Mouse (Mus musculus): ENCODE data around the gene H2-M3.
A peak's percentile ranks its signal among the peaks of the same experiment; 100 is the strongest.
"Not testable (repeated sequence)": the region's sequence is repeated elsewhere in the genome, so short reads cannot be mapped to it uniquely, and the experiment has no call there.

H2-M3 gene

DNA sequence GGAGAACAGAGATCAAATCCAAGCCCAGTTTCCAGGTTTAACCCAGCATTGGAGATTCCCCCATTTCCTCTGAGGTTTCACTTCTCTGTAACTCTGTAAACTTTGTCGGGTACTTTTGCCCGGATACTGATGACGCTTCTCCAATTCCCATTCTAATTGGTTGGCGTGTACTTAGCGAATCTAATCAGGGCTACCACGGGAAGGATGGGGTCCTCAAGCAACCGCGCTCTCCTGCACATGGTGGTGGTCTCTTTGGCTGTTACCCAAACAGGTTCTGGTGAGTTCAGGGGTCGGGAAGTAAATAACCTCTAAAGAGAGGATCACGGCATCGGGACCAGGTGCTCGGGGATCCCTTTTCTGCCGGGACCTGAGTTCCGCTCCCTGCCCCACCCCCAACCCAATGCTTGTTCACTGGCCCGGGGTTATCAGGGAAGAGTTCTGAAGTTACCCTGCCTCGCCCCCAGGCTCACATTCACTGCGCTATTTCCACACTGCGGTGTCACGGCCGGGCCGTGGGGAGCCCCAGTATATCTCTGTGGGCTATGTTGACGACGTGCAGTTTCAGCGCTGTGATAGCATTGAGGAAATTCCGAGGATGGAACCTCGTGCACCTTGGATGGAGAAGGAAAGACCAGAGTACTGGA lies at the start of gene H2-M3:
TSS of gene H2-M3 (plus strand) at position 163 of the 644 bp plus-strand sequence.
- DNase-seq (ENCODE audit: low spot score in 2 of 2): peak; percentile 72 to 97

DNA sequence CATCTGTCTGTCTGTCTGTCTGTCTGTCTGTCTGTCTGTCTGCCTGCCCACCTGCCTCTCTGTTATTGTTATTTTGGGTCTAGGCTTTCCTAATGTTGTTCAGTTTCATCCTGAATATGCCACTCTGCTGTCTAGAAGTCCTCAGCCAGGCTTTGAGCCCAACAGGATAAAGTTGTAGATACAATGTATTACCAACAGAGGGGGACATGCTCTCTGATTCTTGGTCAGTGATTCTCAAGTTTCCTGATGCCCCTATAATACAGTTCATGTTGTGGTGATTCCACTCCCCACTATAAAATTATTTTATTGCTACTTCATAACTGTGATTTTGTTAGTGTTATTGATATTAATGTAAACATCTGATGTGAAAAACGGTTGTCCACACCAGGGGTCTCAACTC lies 48.1 kb upstream of the H2-M3 start:
- no peak for DNase-seq (ENCODE audit: low spot score in 2 of 2)

DNA sequence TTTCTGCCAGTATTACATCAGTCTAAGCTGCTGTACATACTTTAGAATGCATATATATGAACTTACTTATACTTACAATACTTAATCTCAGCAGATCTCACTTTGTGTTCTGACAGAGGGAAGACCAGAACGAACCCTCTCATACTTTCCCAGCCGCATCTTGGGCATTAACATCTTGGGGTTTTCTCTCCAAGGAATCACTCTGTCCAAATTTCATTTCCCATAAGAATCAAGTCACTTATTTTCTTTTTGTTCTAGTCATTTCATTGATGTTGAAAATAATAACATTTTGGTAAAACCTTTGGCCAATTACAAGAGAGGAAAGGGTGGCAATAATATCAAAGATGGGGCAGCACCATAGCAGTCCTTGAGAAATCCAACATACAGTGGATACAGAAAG lies 32.8 kb upstream of the H2-M3 start, which contains the start of gene Olfr97:
TSS of gene Olfr97 (minus strand) at position 101 of the 400 bp plus-strand sequence.
- DNase-seq (ENCODE audit: low spot score in 2 of 2): not testable (repeated sequence)

DNA sequence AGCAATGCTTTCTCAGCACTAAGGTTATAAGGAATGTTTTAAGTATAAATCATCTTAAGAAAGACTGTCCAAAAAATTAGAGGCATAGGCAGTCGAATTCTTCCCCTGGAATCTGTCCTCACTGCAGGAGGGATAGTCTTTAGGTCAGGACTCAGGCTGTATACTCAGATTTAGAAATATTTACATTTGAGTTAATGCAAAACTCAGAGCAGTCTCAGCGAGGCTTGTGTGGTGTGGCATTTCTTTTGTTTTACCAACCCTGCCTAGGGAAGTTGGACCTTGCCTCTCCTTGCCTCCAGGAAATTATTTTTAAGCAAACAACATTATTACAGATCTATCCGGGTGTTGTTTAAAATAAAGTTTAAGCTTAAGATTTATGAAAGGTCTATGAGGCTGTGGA lies 27.8 kb upstream of the H2-M3 start:
- DNase-seq (ENCODE audit: low spot score in 2 of 2): no peak

DNA sequence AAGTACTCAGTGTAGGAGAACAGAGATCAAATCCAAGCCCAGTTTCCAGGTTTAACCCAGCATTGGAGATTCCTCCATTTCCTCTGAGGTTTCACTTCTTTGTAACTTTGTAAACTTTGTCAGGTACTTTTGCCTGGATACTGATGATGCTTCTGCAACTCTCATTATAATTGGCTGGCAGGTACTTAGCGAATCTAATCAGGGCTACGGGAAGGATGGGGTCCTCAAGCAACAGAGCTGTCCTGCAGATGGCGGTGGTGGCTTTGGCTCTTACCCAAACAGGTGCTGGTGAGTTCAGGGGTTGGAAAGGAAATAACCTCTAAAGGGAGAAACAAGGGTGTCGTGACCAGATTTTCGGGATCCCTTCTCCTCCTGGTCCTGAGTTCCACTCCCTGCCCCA lies 23.3 kb upstream of the H2-M3 start:
- DNase-seq (ENCODE audit: low spot score in 2 of 2): peak in 1 of 2 experiments; percentile 60

DNA sequence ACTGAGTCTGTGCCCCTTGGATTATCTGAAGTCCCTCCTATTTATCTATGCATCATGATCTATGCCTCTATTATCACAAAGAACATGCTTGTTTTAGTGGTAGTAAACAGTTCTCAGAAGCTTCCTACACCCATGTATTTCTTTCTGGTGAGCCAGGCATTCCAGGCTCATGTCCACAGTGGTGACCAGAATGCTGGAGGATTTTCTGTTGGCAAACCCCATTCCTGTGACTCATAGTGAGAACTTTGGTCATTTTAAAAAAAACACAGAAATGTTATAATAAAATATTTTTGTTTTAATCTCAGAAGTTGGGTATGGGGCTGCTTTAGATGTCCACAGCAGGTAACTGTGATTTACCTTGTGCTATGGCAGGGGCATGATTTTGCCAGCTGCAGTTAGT lies 20.6 kb upstream of the H2-M3 start:
- DNase-seq (ENCODE audit: low spot score in 2 of 2): no peak

DNA sequence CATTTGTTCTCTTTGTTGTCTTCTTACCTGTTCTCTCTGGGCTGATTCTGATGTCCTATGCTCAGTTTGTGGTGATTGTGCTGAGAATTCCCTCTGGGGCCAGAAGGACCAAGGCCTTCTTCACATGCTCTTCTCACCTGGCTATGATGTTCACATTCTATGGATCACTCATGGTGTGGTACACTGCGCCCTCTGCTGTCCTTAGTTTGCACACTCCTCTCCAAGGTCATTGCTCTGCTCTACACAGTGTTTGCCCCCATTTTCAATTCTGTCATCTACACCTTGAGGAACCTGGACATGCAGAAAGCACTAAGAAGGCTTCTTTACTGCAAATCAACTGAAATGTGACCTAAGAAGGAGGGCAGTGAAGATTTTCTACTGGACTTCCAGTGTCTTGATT lies 19.5 kb upstream of the H2-M3 start:
- DNase-seq (ENCODE audit: low spot score in 2 of 2): peak in 1 of 2 experiments; percentile 15

DNA sequence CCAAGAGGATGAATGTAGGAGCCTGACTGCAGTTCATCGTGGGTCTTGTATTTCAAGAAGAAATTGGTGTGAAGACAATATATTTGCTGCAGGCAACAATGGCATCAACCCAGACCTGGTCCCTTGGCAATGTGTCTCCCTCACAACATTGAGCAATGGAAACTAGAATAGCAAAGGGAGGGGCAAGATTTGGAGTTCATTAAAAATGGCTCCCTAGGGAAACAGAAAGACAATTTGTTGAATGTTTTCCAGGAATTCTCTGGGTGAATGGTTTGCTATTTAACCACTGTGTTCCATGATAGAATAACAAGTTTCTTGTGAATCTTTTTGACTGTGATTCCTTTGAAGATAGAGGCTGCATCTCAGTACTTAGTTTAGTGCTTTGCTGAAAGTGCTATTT lies 6.4 kb upstream of the H2-M3 start, which contains the start of gene Olfr98:
TSS of gene Olfr98 (minus strand) at position 124 of the 400 bp plus-strand sequence.
- no peak for DNase-seq (ENCODE audit: low spot score in 2 of 2)

DNA sequence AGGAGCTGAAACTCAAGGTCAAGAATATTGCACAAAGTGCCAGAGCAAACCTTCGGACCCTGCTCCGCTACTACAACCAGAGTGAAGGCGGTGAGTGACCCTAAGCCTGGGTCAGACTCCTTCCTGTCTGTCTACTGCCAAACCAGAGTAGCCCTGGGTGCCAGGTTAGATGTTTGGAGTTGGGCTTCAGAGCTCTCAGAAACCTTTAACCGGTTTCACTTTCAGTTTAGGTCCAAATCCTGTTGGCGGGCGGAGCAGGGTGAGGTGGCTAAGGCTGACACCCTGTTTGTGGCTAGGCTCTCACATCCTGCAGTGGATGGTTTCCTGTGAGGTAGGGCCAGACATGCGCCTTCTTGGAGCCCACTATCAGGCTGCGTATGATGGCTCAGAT lies 677 bp downstream of the H2-M3 start:
- DNase-seq (ENCODE audit: low spot score in 2 of 2): peak in 1 of 2 experiments; percentile 15

DNA sequence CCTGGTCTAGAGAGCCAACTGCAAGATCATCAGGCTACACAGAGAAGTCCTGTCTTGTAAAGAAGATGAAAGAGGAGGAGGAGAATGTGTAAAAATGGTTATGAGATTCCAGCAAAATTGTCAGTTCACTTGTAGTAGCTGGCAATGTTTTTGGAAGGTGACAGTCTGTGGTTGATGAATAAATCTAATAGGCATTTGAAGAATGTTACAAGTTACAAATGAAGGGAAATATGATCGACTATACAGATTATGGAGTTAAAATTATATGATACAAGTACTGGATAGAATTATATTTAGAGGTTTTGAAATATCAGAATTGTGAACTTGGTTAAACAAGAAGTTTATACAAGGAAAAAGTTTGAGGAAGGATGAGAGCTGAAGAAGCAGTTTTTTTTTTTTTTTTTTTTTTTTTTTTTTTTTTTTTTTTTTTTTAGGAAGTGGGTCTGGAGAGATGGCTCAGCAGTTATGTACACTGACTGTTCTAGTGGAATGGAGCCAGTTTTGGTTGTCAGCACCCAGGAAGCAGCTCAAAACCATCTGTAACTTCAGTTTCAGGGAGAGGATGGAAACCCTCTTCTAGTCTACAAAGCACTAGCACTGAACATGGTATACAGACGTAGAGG lies 5.7 kb downstream of the H2-M3 start:
- no peak for DNase-seq (ENCODE audit: low spot score in 2 of 2)

DNA sequence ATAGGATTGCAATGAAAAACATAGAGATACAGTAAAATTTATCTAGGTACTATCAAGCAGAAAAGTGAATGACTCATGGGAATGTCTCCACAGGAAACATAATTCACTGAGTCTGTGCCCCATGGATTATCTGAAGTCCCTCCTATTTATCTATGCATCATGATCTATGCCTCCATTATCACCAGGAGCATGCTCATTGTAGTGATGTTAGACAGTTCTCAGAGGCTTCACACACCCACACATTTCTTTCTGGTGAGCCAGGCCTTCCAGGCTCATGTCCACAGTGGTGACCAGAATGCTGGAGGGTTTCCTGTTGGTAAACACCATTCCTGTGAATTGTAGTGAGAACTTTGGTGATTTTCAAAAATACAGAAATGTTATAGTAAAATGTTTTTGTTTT lies 6.6 kb downstream of the H2-M3 start:
- no peak for DNase-seq (ENCODE audit: low spot score in 2 of 2)

DNA sequence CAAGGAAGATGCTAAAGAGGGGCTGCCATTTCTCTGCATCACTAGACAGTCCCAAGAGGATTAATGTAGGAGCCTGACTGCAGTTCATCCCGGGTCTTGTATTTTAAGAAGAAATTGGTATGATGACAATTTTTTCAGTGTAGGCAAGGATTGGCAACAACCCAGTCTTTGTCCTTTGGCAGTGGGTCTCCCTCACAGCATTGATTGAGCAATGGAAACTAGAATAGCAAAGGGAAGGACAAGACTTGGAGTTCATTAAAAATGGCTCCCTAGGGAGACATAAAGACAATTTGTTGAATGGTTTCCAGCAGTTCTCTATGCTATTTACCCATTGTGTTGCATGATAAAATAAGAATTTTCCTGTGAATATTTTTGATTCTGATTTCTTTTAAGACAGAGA lies 10.3 kb downstream of the H2-M3 start:
- DNase-seq (ENCODE audit: low spot score in 2 of 2): no peak

DNA sequence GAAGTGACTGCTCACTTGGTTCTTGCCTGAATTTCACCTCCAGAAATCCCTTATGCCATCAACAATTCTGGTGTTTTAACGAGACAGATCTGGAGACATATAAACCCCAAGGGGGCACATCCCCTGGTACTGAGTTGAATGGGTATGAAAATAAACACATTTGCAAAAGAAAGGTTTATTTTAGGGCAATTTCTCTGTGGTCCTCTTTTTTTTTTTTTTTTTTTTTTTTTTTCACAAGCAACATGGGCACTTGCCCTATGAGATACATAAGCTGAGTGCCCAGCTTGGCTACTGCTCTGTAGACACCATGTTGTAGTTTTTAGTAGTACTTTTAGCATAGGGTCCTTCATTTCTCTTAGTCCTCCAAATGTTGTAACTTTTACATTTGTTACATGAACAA lies 13.3 kb downstream of the H2-M3 start, which contains the start of gene Olfr99:
TSS of gene Olfr99 (minus strand) at position 101 of the 400 bp plus-strand sequence.
- DNase-seq (ENCODE audit: low spot score in 2 of 2): no peak

DNA sequence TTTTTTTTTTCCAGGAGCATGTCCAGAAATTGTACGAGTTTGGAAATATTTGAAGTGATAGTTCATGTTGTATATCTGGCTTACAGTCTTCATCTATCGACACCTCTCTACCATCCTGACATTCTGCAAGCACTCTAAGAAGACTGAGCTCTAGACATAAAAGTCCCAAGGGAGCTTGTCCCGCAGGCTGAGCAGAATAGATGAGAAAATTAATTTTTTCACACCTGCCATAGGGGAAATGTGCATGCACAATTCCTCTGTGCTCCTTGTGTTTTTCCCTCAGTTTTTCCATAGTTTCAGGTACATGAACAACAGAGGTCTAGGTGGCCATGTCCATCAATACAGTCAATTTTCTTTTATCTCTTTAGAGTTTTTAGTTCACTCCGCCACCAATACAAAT lies 34.2 kb downstream of the H2-M3 start, which contains the start of gene Olfr101:
TSS of gene Olfr101 (minus strand) at position 101 of the 400 bp plus-strand sequence.
- DNase-seq (ENCODE audit: low spot score in 2 of 2): no peak

DNA sequence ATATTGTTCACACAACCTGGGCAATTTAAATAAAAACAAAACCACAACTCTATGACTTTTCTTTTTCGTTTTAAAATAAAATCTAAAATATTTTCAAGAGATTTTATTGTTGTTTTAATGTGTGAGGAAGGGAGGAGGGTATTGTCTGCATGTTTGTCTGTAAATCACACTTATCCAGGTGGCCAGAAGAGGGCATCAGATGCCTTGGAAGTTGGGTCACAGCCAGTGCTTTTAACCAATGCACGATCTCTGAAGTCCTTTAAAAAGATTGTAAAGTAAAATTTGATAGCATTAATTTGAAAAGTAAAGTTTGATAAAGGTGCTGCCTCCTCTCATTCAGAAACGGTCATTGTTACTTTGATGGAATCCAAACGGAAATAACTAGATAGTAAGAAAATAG lies 38.5 kb downstream of the H2-M3 start:
- peak in 1 of 2 experiments; percentile 9 for DNase-seq (ENCODE audit: low spot score in 2 of 2)

DNA sequence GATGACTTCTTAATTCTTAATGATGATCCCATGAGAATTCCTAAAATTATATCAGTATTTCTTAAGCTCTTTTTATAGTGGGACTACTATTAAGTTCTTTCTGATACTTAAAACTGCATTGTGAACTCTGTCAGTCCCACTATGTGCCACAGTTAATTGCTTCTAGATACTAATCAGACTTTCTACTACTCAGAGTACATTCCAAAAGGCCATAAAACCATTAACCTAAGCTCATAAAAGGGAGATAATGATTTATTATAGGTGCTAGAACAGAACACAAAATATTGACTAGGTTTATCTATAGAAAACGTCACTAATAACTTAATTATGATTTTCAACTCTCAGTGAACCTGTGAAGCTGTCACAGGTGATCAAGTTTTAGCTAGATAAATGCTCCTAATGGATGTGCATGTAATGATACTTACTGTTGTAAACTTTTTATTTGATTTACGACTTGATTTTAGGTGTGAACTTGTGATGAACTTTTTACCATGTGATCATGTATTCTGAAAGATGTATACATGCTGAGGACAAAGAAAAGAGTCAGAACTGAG lies 40.2 kb downstream of the H2-M3 start:
- DNase-seq (ENCODE audit: low spot score in 2 of 2): no peak

DNA sequence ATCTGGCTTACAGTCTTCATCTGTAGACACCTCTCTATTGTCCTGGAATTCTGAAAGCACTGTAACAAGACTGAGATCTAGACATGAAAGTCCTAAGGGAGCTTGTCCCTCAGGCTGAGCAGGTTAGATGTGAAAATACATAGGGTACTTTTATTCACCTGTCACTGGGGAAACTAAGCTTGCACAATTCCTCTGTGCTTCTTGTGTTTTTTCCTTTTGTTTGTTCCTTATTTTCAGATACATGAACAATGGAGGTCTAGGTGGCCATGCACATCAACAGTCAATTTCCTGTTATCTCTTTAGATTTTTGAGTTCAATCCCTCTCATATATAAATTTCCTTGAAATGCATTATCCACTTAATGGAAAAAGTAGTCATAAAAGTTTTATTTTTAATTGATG lies 46.9 kb downstream of the H2-M3 start, which contains the start of gene Olfr102:
TSS of gene Olfr102 (minus strand) at position 101 of the 400 bp plus-strand sequence.
- DNase-seq (ENCODE audit: low spot score in 2 of 2): no peak

Data from left cerebral cortex, adult 9 months (tissue).